Mouse (Mus musculus) midbrain, embryonic 11.5 days (tissue): ENCODE data around the gene Pcbp3. TPM values are rescaled to one million over a fixed set of nuclear protein-coding genes. Genes with fewer than 3 reads are reported as not detected.
"Not testable (repeated sequence)": the region's sequence is repeated elsewhere in the genome, so short reads cannot be mapped to it uniquely, and the experiment has no call there.

Source experiments
- ATAC-seq: fragments of 200-750 bp; cut with Nextera tagmentation; 2 replicates; pipeline ENCODE4 v1.8.0; 2017; ENCODE audit warnings: moderate TSS enrichment, moderate library complexity; ENCODE audit not compliant: low FRiP score
- DNase-seq: peaks from one replicate; pipeline ENCODE4 v3.0.0; 2015; ENCODE audit warnings: low spot score; ENCODE audit errors: missing footprints
- H3K27ac ChIP-seq: fragments of 300-500 bp; sonication (generic); 2 replicates; pipeline ENCODE4 v1.5.1; 2014; ENCODE audit warnings: low read depth, low read length
- H3K27me3 ChIP-seq: fragments of 300-500 bp; sonication (generic); 2 replicates; pipeline ENCODE4 v1.6.1; 2014; ENCODE audit warnings: mild to moderate bottlenecking, low read length, moderate library complexity, mixed read lengths; ENCODE audit not compliant: control insufficient read depth, insufficient read depth
- H3K36me3 ChIP-seq: fragments of 300-500 bp; sonication (generic); 2 replicates; pipeline ENCODE4 v1.6.1; 2014; ENCODE audit warnings: mild to moderate bottlenecking, low read length, moderate library complexity, mixed read lengths; ENCODE audit not compliant: control insufficient read depth, insufficient read depth
- H3K4me1 ChIP-seq: fragments of 300-500 bp; sonication (generic); 2 replicates; pipeline ENCODE4 v1.6.1; 2014; ENCODE audit warnings: low read length; ENCODE audit not compliant: control insufficient read depth, insufficient read depth
- H3K4me2 ChIP-seq: fragments of 300-500 bp; sonication (generic); 2 replicates; pipeline ENCODE4 v1.6.1; 2014; ENCODE audit warnings: mild to moderate bottlenecking, moderate library complexity
- H3K4me3 ChIP-seq: fragments of 300-500 bp; sonication (generic); 2 replicates; pipeline ENCODE4 v1.5.1; 2014; ENCODE audit warnings: low read depth, low read length
- H3K9ac ChIP-seq: fragments of 300-500 bp; sonication (generic); 2 replicates; pipeline ENCODE4 v1.6.1; 2014; ENCODE audit warnings: low read length
- H3K9me3 ChIP-seq: fragments of 300-500 bp; sonication (generic); 2 replicates; pipeline ENCODE4 v1.6.1; 2016; ENCODE audit warnings: low read length; ENCODE audit not compliant: control insufficient read depth
- WGBS: fragments of 180-500 bp; shearing (Covaris S2); extraction: QIAGEN DNeasy Blood & Tissue Kit; methylation state at CpG from one replicate; pipeline ENCODE4 v1.1.7; 2014; 5-methylcytosine and 5-hydroxymethylcytosine counted together
- polyA plus RNA-seq: library from polyadenylated mRNA; unstranded; fragments of >200 nt; fragmentation: Nextera tagmentation; extraction: Ambion mirVana; gene quantifications from 2 replicates; pipeline ENCODE4 v1.2.1, GENCODE M21; 2014

Pcbp3 gene
- polyA plus RNA-seq, 1 experiment from 2014 or later, result 41.5 TPM

DNA sequence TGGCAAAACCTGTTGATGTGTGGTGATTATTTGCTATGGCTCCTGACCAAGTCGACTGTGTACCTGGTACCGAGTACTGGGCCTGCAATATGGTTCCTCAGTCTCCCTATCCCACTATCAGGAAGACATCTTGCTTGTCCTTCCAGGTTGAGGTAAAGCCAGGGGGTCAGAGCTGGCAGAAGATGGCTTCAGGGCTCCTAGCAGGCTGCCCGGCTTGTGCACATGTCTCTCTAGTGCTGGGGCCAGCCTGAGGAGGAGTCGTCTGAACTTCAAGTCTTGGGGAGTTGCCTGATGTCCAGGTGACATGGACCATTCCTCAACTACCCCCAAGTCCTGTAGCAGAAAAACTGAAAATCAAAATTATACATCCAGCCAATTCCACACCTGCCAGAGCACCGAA is 201.8 kb downstream of the Pcbp3 start:
- H3K4me3 ChIP-seq, result no peak overlapping the region
- DNase-seq, result no peak
- H3K4me1 ChIP-seq, result no peaks in the 10 kb centered on the region
- no peak overlapping the region for H3K4me2 ChIP-seq
- no peaks in the 10 kb centered on the region for H3K9me3 ChIP-seq
- 92% methylated on average over 5 of the region's 5 CpGs for WGBS
- no peak overlapping the region for H3K27ac ChIP-seq
- H3K27me3 ChIP-seq, result no peaks in the 10 kb centered on the region
- no peak for ATAC-seq
- no peaks in the 10 kb centered on the region for H3K36me3 ChIP-seq
- no peak overlapping the region for H3K9ac ChIP-seq

DNA sequence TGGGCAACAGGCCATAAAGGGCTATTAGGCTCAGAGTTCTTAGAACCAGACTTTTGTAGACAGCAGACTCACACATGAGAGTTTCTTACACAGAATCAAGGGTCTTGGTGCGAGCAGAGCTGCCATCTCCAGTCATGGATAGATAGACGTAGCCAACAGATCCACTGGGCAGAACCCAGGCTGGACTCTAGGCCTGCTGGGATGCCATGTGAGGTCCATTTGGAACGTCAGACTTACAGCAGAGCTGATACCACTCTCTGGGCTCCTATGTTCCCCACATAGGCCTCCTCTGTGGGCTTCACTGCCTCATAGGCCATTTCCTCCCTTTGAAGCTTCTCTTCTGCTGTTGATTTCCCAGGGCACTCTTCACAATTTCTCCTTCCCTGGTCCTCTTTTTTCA is 208.0 kb downstream of the Pcbp3 start:
- Histone ChIP-seq H3K4me3 (no peak overlapping the region), H3K9me3 (no peaks in the 10 kb centered on the region; the same call in 1 of the 2 replicates), H3K36me3 (no peaks in the 10 kb centered on the region), H3K27me3 (no peaks in the 10 kb centered on the region), H3K4me2 (no peak overlapping the region), H3K27ac (no peak overlapping the region), H3K4me1 (no peaks in the 10 kb centered on the region), H3K9ac (no peak overlapping the region)
- ATAC-seq (no peak), DNase-seq (no peak)
- 89% methylated on average over 3 of the region's 3 CpGs for WGBS

DNA sequence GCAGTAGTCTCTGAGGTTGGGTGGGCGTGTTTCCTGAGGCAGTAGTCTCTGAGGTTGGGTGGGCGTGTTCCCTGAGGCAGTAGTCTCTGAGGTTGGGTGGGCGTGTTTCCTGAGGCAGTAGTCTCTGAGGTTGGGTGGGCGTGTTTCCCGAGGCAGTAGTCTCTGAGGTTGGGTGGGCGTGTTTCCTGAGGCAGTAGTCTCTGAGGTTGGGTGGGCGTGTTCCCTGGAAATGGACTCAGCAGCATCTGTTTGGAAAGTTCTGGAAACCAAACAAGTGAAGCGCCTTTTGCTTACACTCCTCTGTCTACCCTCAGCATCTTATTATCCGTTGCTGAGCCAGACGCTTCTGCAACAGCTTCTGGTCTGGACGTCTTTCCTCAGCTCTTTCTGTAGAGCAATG is 217.4 kb downstream of the Pcbp3 start:
- DNase-seq, ATAC-seq, H3K36me3 ChIP-seq, H3K9me3 ChIP-seq, H3K9ac ChIP-seq, H3K4me3 ChIP-seq, H3K27me3 ChIP-seq, H3K4me1 ChIP-seq, H3K4me2 ChIP-seq, H3K27ac ChIP-seq: not testable (repeated sequence)
- WGBS, result 75% methylated on average over 9 of the region's 11 CpGs

DNA sequence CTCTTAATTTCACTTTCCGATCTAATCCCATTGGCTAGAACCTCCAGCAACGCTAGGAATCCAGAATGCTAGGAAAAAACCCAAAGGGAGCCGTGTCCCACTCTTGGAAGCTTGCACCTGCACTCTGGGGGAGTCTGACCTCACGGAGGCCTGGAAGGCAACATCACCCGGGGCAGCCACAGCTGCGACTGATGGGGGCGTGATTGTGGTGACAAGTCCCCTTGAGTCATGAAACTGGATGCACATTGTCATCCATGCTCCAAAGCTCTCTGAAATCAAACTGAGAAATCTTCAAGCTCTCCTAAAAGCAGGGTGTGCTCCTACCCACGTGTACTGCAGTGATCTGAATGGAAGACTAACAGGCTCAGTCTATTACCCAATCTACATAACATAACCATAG is 224.9 kb downstream of the Pcbp3 start:
- Histone ChIP-seq H3K9ac (no peak overlapping the region), H3K9me3 (no peaks in the 10 kb centered on the region), H3K4me1 (no peaks in the 10 kb centered on the region; the same call in 1 of the 2 replicates), H3K27me3 (no peaks in the 10 kb centered on the region), H3K36me3 (no peaks in the 10 kb centered on the region), H3K27ac (no peak overlapping the region), H3K4me2 (no peak overlapping the region), H3K4me3 (no peak overlapping the region)
- DNase-seq (no peak), ATAC-seq (no peak)
- WGBS, result 77% methylated on average over 8 of the region's 8 CpGs

DNA sequence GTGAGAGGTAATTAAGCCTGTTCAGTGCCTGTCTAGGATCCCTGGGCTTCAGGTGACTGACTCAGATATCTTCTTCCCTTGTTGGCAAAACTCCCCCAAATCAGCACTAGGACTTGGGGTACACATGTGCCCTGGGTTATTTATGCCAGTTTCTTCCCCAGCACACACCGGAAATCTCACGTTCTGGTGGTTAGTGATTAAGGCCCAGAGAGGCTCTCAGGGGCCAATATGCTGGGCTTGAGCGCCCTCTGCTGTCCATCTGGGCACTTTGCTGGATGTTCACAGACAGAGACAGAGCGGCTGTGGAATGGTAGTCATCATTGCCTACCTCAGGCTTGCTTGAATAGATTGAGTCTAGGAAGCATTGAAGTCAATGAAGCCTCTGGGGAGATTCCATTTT is 226.7 kb downstream of the Pcbp3 start:
- H3K9me3 ChIP-seq, result no peaks in the 10 kb centered on the region
- ATAC-seq (peak; percentile 72), DNase-seq (peak; percentile 95)
- no peak overlapping the region for H3K9ac ChIP-seq
- no peaks in the 10 kb centered on the region for H3K27me3 ChIP-seq
- H3K4me3 ChIP-seq, result no peak overlapping the region
- H3K27ac ChIP-seq, result no peak overlapping the region
- 2% methylated on average over 4 of the region's 4 CpGs for WGBS
- no peak overlapping the region for H3K4me2 ChIP-seq
- no peaks in the 10 kb centered on the region for H3K36me3 ChIP-seq
- no peaks in the 10 kb centered on the region; the same call in 1 of the 2 replicates for H3K4me1 ChIP-seq

DNA sequence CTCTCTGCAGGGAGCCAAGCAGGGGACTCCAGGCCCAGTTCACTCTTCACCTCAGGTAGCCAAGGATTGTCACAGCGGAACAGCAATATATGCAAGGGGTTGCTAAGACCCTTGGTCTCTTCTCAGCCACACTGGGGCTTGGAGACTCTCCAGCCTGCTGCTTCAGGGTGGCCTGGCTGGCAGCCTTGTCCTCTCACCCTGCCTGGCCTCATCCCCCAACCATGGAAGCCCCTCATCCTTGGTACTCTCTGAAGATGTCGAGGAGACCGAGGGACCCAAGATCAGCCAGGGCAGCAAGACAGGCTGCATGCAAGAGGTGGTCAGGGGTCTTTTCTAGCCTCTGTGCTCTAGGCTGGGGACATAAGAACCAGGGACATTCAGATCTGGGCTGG is 228.0 kb downstream of the Pcbp3 start:
- Histone ChIP-seq H3K27me3 (no peaks in the 10 kb centered on the region), H3K27ac (no peak overlapping the region), H3K4me1 (no peaks in the 10 kb centered on the region; the same call in 1 of the 2 replicates), H3K4me3 (no peak overlapping the region), H3K9ac (peak overlapping the region; percentile 48), H3K9me3 (no peaks in the 10 kb centered on the region), H3K36me3 (no peaks in the 10 kb centered on the region), H3K4me2 (peak overlapping the region; percentile 30; the same call in 1 of the 2 replicates)
- 36% methylated on average over 3 of the region's 3 CpGs for WGBS
- DNase-seq (no peak), ATAC-seq (no peak)

DNA sequence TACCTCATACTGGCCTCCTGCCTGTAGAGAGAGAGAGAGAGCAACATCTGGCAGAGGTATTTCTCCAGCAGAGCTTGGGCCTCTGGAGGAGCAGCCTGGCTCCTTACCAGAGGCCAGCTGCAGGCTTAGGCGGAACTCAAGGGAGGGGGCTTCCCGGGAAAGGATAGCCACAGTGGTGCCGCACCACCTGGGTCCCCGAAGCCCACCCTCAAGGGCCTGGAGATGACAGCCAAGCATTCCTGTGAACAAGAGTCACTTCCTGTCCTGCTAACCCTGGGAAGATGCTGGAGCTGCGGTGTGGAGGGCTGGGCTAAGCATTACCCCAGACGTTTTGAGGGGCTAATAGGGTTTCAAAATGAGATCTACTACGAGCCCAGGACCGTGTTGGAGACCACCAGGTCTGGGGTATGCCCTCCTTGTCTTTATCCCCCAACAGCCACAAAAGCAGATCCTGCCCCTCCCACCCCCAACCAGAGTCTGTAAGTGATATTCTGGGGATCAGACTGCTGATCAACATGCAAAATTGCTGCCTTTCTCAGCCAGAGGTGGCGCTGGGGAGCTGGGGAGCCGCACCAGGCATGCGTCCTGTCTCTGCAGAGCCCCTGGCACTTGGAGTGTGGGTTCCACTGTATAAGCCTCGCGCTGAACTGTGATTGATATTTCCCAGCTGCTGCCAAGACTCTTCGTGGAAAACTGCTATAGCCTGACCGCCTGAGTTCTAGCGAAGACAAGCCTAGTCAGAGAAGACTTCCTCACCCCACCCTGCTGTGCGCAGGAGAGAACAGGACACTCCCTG is 228.6 kb downstream of the Pcbp3 start:
- WGBS, result 18% methylated on average over 17 of the region's 17 CpGs

DNA sequence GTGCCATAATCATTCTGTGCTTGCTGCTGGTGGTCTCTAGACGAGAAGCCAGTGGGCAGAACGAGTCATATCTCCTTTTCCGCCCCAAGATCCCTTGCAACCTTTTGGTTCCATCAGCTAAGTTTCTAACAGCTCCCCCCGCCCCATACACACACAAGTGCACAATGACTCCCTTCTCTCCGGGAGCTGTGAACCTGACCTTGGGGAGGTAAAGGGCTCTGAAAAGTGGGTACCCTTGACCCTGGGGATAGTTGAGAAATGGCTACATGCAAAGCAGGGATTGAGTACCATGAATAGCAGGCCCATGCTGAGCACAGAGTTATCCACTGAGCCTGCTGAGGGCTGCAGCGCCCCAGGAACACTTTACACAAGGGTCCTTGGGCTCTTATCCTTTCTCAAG is 229.3 kb downstream of the Pcbp3 start:
- H3K27me3 ChIP-seq, result no peaks in the 10 kb centered on the region
- 71% methylated on average over 6 of the region's 6 CpGs for WGBS
- ATAC-seq (no peak), DNase-seq (no peak)
- H3K4me2 ChIP-seq, result no peak overlapping the region
- no peak overlapping the region for H3K4me3 ChIP-seq
- no peaks in the 10 kb centered on the region for H3K9me3 ChIP-seq
- no peak overlapping the region for H3K27ac ChIP-seq
- H3K36me3 ChIP-seq, result no peaks in the 10 kb centered on the region
- H3K9ac ChIP-seq, result no peak overlapping the region
- no peaks in the 10 kb centered on the region; the same call in 1 of the 2 replicates for H3K4me1 ChIP-seq

More for the DNA sequence above, 228.6 kb downstream of the Pcbp3 start:
- H3K36me3 ChIP-seq, result no peaks in the 10 kb centered on the region
- ATAC-seq, result peak; percentile 65
- H3K9me3 ChIP-seq, result no peaks in the 10 kb centered on the region
- H3K4me2 ChIP-seq, result peak overlapping the region; percentile 30; the same call in 1 of the 2 replicates
- no peak overlapping the region for H3K4me3 ChIP-seq
- H3K27ac ChIP-seq, result no peak overlapping the region
- H3K9ac ChIP-seq, result peak overlapping the region; percentile 48
- no peaks in the 10 kb centered on the region for H3K27me3 ChIP-seq
- peak; percentile 96 for DNase-seq
- H3K4me1 ChIP-seq, result no peaks in the 10 kb centered on the region; the same call in 1 of the 2 replicates

DNA sequence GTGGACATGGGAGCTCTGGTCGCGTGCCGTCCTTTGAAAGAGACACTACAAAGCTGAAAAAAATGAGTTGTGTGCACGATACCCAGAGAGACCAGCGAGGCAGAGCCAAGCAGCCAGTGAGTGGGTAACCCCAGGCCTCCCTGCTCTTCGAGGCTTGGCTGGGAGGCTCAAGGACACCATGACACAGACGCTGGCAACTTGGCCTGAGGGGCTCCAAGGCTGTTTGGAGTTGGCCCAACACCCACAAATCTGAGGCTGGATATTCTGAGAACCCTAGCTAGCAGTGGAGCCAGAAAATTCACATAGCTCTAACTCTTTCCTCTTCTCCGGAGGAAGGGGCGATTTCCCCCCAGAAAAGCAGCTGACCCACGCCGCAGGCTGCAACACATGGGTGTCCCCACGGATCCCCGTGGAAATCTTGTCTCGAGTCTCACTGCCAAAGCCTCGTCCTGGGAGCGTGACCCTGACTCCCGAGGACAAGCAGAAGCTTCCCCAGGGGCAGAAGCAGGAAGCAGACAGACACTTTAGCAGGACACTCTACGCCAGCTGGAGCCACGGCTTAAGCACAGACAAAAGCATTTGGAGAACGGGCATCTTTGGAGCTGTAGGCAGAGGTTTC is 230.0 kb downstream of the Pcbp3 start:
- H3K27me3 ChIP-seq, result no peaks in the 10 kb centered on the region
- H3K4me1 ChIP-seq, result no peaks in the 10 kb centered on the region; the same call in 1 of the 2 replicates
- ATAC-seq (no peak), DNase-seq (no peak)
- no peaks in the 10 kb centered on the region for H3K9me3 ChIP-seq
- no peak overlapping the region for H3K27ac ChIP-seq
- no peak overlapping the region for H3K4me3 ChIP-seq
- 74% methylated on average over 20 of the region's 20 CpGs for WGBS
- H3K9ac ChIP-seq, result no peak overlapping the region
- H3K36me3 ChIP-seq, result no peaks in the 10 kb centered on the region
- no peak overlapping the region for H3K4me2 ChIP-seq
